Mouse (Mus musculus): ENCODE results near the gene Mthfd2.
"Not testable (repeated sequence)": the region's sequence is repeated elsewhere in the genome, so short reads cannot be mapped to it uniquely, and the experiment has no call there.

- not testable (repeated sequence) for TF ChIP-seq CTCF (IDR thresholded peaks at IDR 0.05; ENCODE audit: low read depth); EP300 (optimal IDR thresholded peaks at IDR 0.05)
These were observed 19.6 kb upstream of the Mthfd2 start for GRCm38 (mm10) chr6:83345285-83345684.
